Mouse (Mus musculus): ENCODE data around the gene Dram1. TPM values are rescaled to one million over a fixed set of nuclear protein-coding genes. Genes with fewer than 3 reads are reported as not detected.
A peak's percentile ranks its signal among the peaks of the same experiment; 100 is the strongest.
"Not testable (repeated sequence)": the region's sequence is repeated elsewhere in the genome, so short reads cannot be mapped to it uniquely, and the experiment has no call there.

Gene Dram1
- total RNA-seq, 2 experiments from 2014 or later: 0.88 to 1.5 TPM

DNA sequence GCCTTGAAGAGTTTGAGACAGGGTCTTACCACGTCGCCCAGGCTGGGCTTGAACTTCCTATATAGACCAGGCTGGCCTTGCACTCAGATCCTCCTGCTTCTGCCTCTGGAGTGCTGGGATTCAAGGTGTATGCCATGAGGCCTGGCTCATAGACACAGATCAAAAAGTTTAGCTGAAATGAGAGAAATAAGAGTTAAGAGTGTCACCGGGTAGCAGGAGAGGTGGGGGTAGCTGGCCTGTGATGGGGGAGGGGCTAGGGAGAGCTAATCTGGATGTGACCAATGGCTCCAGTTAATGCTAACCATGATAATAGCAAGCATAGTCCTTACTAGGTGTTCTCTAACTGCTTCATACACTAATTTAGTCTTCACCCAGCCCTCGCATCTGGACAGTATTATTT, 2.4 kb upstream of the Dram1 start:
- Histone ChIP-seq H3K27ac (peak overlapping the region; percentile 92; the same call in 1 of the 2 replicates), H3K4me3 (peak overlapping the region; percentile 89)
- no peak for TF ChIP-seq CTCF (conservative IDR thresholded peaks at IDR 0.05)

DNA sequence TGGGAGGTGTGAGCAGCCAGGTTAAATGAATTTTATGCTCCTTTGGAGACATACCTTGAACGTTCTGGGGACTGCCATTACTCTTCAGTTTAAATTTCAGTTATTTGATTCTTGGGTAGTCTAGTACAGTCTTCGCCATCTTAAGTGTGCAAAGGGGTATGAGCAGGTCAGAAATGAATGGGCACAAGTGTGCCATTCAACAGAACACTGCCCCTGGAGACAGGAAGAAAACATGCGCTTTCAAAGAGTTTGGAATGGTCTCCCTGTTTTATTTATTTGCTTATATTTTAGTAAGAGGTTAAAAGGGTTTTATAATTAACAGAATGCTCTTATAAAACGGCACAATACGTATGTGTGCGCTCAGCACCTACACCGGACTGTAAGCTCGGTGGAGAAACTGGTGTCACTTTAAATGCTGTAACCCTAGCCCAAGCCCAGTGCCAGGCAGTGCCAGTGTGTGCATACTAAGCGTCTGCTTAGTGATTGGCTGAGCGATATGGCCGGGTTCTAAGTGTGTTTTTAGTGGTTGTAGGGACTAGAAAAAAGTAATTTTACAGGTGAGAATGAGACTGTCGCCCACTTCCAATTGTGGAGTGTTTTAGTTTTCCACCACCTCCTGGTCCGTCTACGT, 1.7 kb upstream of the Dram1 start:
- peak; percentile 58 for TF ChIP-seq CTCF (conservative IDR thresholded peaks at IDR 0.05)
- no peak for DNase-seq (ENCODE audit: low spot score in 2 of 2)
- Histone ChIP-seq H3K27ac (peak overlapping the region; percentile 92), H3K4me3 (peak overlapping the region; percentile 89)

More for the DNA sequence above, 2.4 kb upstream of the Dram1 start:
- DNase-seq (ENCODE audit: low spot score in 2 of 2): no peak

DNA sequence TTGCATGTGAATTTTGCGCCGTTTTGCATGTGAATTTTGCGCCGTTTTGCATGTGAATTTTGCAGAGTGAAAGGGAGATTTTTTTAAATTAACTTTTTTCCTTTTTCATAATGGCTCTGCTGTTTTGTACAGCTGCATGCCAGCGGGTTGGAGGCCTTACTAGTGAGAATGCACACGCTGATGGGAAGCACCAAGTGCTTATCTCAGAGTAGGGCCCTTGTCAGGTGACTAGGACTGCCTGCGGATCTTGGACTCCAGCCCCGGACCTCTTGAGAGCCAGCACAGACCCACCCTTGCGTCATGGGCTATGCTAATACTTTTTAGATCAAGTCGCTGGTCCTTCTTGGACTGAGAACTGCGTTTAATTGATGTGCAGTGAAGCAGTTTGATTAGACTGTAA, 1.1 kb upstream of the Dram1 start:
- DNase-seq (ENCODE audit: low spot score in 2 of 2): no peak
- peak overlapping the region; percentile 89 for H3K4me3 ChIP-seq

DNA sequence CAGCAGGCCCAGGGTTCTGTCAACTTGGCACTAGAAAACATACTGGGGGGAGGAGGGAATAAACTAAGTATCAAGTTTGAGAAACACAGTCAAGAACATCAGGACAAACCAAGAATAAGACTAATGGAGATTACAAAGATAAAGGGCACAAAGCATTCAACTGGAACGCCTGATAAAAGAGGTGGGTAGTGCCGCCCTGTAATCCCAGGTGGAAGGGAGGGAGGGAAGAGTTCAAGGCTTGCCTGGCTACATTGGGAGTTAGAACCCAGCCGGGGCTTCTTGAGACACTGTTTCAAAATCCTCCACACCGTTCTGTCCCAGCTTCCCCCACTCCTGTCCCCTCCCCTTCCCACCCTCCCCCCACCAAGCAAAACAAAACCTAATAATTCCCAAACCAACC, 1.2 kb downstream of the Dram1 start:
- DNase-seq (ENCODE audit: low spot score in 2 of 2): no peak
- TF ChIP-seq CTCF (conservative IDR thresholded peaks at IDR 0.05): no peak
- H3K4me3 ChIP-seq: no peak overlapping the region
- H3K27ac ChIP-seq: no peak overlapping the region

More for the DNA sequence above, 1.1 kb upstream of the Dram1 start:
- TF ChIP-seq CTCF (conservative IDR thresholded peaks at IDR 0.05): no peak
- peak overlapping the region; percentile 92 for H3K27ac ChIP-seq

DNA sequence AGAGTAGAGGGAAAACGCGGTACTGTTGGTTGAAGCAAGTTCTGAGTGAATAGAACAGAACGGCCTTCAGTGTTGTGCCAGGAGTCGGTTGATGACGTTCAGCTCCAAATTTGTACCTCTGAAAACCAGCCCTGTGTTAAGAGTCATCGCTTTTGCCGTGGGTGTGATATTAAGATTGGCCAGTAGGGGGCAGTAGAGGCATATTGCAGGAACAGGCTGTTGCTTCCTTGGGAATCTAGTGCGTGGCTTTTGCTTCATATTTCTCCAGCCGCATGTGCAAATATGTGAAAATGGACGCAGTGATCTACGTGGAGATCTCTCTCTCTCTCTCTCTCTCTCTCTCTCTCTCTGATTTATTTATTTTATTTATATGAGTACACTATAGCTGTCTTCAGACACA, 2.1 kb downstream of the Dram1 start:
- peak overlapping the region; percentile 39; the same call in 1 of the 2 replicates for H3K4me3 ChIP-seq
- TF ChIP-seq CTCF (conservative IDR thresholded peaks at IDR 0.05): peak; percentile 94
- peak overlapping the region; percentile 64; the same call in 1 of the 2 replicates for H3K27ac ChIP-seq
- DNase-seq (ENCODE audit: low spot score in 2 of 2): peak; percentile 95 to 99

DNA sequence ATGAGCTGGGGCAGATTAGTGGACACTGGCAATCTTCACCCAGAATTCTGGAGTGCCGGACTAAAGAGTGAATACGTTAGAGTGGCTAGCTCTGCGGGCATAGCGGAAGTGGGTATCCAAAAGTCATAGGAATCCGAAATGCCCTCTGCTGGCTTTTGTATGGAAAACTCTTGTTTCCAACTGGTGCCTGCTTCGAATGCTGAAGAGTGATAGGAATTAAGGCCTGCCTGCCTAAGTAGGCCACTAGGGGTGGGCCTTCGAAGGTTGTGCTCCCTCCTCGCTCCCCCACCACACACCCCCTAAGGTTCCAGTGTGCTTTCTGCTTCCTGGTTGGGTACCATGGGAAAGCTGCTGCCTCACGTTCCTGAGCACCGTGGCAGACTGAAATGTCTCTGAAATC, 3.9 kb downstream of the Dram1 start:
- Histone ChIP-seq H3K4me3 (no peak overlapping the region), H3K27ac (no peak overlapping the region)
- no peak for DNase-seq (ENCODE audit: low spot score in 2 of 2)
- TF ChIP-seq CTCF (conservative IDR thresholded peaks at IDR 0.05): peak; percentile 43

DNA sequence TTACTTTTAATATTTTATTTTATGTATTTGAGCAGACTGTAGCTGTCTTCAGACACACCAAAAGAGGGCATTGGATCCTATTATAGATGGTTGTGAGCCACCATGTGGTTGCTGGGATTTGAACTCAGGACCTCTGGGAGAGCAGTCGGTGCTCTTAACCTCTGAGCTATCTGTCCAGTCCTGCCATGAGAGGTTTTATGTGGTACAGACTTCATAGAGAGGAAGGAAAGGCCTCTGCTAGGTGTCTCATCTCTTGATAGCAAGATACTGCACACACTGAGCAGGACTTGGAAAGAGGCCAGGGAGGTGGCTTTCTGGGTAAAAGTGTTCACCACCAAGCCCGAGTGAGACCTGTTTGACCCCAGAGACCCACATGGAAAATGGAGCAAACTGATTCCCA, 5.9 kb downstream of the Dram1 start:
- not testable (repeated sequence) for DNase-seq (ENCODE audit: low spot score in 2 of 2); H3K4me3 ChIP-seq; H3K27ac ChIP-seq

DNA sequence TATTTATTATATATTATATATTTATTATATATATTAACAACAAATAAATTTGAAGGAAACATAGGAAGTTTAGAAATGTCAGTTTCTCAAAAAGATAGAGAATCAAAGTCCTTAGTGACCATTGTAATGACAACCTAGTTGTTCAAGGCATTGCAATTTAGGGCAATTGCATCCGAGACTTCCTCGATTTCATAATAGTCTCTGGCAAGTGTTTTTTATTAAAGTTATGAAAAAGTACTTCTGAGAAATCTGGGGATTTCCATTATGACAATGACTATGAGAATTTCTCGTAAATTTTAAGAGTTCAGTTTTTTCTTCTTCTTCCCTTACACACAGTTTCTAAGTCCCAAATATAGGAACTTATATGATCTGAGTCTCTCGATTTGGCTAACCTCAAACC, 6.4 kb downstream of the Dram1 start:
- H3K27ac ChIP-seq: no peak overlapping the region

DNA sequence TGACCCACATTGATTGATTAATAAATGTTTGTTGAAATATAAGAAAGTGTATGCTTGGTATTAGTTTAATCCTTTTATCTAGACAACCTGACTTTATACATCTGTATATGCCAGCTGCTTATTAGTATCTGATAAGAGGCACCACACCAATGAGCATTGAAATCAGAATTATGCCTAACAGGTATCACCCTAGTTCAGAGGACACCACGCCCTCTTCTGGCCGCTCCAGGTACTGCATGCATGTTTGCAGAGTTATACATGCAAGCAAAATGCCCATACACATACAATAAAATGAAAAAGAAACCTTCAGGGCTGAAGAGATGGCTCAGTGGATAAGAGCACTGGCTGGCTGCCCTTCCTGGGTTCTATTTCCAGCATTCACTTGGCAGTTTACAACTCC, 7.1 kb downstream of the Dram1 start:
- Histone ChIP-seq H3K4me3 (no peak overlapping the region), H3K27ac (no peak overlapping the region)
- TF ChIP-seq CTCF (conservative IDR thresholded peaks at IDR 0.05): peak; percentile 69
- DNase-seq (ENCODE audit: low spot score in 2 of 2): no peak

More for the DNA sequence above, 6.4 kb downstream of the Dram1 start:
- H3K4me3 ChIP-seq: no peak overlapping the region
- no peak for DNase-seq (ENCODE audit: low spot score in 2 of 2)
- no peak for TF ChIP-seq CTCF (conservative IDR thresholded peaks at IDR 0.05)

DNA sequence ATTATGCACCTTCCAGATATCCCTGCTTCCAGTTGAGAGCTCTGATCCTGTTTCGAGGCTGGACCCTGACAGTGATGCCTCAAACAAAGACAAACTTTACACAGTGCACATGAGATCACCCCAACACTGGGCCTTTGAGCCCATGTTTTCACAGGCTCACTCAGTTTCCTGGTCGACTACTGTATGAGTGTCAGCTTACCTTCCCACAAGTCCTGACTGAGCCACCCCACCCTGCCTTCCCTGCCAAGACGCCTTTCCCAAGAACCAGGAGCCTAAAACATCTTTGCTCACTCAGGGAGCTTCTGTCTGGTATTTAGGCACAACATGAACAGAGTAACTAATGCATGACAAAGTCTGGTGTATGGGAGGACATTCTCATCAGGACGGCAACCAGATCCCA, 9.6 kb downstream of the Dram1 start:
- no peak for TF ChIP-seq CTCF (conservative IDR thresholded peaks at IDR 0.05)
- Histone ChIP-seq H3K27ac (no peak overlapping the region), H3K4me3 (no peak overlapping the region)
- DNase-seq (ENCODE audit: low spot score in 2 of 2): no peak

DNA sequence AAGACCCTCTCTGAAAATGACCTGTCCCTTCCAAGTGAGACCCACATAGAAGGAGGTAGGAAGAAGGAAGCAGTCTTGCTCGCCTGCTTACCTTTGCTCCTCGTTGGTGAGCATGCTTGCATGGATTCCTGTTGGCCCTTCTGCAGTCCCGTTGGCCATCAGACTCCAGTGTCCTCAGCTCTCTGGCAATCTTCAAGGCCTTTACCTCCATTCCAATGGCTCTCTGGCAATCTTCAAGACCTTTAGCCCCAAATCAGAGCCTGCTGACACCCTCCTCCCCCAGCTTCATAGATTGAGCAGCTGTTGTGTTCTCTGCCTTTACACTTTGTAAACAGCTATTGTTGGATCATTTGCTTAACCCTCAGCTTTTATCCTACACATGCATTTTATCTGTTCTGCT, 14.7 kb downstream of the Dram1 start:
- no peak for DNase-seq (ENCODE audit: low spot score in 2 of 2)
- Histone ChIP-seq H3K27ac (no peak overlapping the region), H3K4me3 (no peak overlapping the region)
- TF ChIP-seq CTCF (conservative IDR thresholded peaks at IDR 0.05): no peak

DNA sequence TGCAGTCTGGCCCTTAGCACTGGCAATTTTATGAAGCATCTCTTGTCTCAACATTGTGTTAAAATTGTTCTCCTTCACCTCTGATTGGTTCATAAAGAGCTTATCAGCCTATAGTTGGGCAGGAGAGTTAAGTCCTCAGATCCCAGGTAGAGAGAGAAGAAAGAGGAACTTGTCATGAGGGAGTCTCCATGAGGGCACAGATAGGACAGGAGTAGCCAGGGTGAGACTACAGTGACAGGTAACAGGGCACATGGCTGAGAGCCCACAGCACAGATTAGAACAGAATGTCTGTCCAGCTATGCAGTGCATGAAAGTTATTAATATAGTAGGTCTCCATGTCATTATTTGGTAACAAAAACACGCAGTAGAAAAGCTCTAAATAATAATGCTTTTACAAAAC, 16.7 kb downstream of the Dram1 start:
- DNase-seq (ENCODE audit: low spot score in 2 of 2): no peak
- TF ChIP-seq CTCF (conservative IDR thresholded peaks at IDR 0.05): no peak
- no peak overlapping the region for H3K27ac ChIP-seq

DNA sequence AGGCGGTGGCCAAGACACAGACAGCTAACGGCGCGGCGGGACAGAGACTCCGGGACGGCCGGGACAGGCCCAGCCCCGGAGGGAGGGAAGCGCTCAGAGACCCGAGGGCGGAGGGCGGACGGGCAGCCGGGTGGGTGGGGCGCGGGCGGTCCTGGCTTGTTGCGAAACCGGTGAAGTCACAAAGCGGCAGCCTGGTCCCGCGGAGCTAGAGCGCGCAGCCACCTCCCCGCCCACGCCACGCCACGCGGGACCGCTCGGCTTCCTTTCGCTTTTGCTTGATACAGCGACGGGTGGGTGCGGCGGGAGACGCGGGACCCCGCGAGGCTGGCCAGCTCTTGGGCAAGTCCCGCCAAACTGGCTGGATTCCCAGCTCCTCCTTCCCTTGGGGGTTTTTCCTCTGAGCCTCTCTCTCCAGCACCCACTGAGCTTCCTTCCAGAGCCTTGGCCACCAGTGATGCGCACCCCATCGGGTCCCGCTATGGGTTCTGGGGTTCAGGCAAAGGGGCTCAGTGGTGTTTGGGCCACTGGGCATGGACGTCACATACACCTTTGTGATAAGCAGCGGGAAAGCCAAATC, 21.8 kb downstream of the Dram1 start:
- DNase-seq (ENCODE audit: low spot score in 2 of 2): peak; percentile 26 to 61
- peak overlapping the region; percentile 81 for H3K4me3 ChIP-seq
- H3K27ac ChIP-seq: peak overlapping the region; percentile 75
- no peak for TF ChIP-seq CTCF (conservative IDR thresholded peaks at IDR 0.05)

More for the DNA sequence above, 16.7 kb downstream of the Dram1 start:
- no peak overlapping the region for H3K4me3 ChIP-seq

Data from layer of hippocampus, adult 2 months (tissue).